Mouse (Mus musculus) thymus, adult 18-20 months (tissue): Measurements from ENCODE around the gene Olfr1221.
"Not testable (repeated sequence)": the region's sequence is repeated elsewhere in the genome, so short reads cannot be mapped to it uniquely, and the experiment has no call there.

Experiments used
- DNase-seq, 2 experiments: peaks; one replicate each; pipeline ENCODE4 v3.0.0; 2022; ENCODE audit warnings: mixed read lengths in 2 of 2

The Olfr1221 gene

GRCm38 (mm10) chr2:89117183-89117582 is at the start of gene Olfr1221:
TSS of gene Olfr1221 (minus strand) at chr2:89117283.
- no peak for DNase-seq

DNA sequence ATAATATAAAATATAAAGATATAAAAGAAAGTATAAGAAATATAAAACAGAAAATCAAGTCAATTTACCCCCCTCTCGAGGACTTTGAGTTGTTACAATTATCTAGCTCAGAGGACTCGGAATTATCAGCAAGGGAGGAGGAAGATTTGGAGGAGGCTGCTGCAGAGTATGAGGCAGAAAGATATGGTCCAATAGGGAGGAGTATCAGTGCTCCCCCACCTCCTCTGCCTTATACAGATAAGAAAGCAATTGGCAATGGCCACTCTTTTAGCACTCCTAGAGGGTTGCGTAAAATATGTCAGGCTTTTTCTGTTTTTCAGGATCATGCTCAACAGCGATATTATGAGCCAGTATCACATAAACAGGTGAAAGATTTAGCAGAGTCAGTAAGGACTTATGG is 47.6 kb upstream of the Olfr1221 start:
- not testable (repeated sequence) for DNase-seq

DNA sequence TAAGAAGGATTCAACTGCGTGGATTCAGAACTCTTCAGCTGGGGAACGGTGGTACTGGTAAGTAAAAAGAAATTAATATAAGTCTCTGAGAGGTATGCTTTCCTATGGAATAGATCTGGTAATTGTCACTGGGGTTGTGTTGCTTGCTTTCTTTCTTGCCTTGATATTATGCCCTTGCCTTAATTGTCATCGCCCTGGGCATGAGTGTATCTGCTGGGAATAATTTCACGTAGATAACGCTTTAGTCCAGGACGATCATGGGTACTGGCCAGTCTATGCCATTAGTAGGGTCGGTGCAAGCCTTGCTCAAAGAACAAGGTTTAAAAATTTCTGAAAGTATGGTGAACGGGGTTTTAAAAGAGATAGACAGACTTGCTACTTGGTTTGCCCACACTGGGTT is 46.9 kb upstream of the Olfr1221 start, which contains the start of gene Olfr1224-ps1:
Gene Olfr1224-ps1, minus strand, starts transcription at position 101 of the 400 bp plus-strand sequence.
- DNase-seq = not testable (repeated sequence)

- no peak for DNase-seq
These were observed 34.4 kb upstream of the Olfr1221 start, which contains the start of gene Olfr1223 for GRCm38 (mm10) chr2:89151460-89151859. TSS of gene Olfr1223 (minus strand) at chr2:89151560.

- DNase-seq = no peak
These were observed 15.9 kb upstream of the Olfr1221 start, which contains the start of gene Olfr1222 for GRCm38 (mm10) chr2:89132954-89133353. TSS of gene Olfr1222 (minus strand) at chr2:89133054.

GRCm38 (mm10) chr2:89106735-89107134 is 10.3 kb downstream of the Olfr1221 start, which contains the start of gene Olfr1220:
TSS of gene Olfr1220 (minus strand) at chr2:89106835.
- no peak for DNase-seq

DNA sequence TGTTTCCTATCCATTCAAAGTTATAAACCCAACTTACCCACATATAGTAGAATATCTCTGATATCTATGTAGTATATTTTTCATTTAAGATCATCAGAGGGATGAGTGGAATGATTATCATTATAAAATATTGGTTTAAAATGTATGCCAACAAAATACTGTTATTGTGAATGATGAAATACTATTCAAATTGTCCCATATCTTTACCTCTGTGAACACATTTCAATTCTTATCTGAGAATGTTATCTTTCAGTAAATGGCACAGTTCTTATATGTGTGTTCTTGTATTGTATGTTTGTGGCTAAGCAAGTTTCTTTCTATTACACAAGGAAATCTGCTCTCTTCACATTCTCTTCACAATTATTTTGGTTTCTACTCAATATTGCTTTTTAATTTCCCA is 11.4 kb downstream of the Olfr1221 start:
- no peak for DNase-seq

DNA sequence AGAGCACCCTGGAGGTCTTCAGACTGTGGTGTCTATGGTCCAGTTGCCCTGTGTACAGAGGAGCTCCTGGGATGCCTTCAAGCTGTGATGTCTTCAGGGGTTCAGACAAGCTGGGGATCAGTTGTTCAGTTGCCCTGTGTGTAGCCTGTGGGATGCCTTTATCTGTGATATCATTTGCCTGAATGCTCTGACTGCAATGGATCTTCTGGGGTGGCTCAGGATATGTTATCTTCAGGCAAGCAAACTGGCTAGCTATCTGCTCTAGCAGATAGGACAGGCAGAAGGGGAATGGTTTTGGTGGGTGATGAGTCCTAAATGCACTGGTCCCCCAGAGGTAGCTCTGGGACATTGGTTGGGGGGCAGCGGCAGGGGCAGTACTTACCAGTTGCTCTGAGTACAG is 23.2 kb downstream of the Olfr1221 start:
- no peak for DNase-seq

DNA sequence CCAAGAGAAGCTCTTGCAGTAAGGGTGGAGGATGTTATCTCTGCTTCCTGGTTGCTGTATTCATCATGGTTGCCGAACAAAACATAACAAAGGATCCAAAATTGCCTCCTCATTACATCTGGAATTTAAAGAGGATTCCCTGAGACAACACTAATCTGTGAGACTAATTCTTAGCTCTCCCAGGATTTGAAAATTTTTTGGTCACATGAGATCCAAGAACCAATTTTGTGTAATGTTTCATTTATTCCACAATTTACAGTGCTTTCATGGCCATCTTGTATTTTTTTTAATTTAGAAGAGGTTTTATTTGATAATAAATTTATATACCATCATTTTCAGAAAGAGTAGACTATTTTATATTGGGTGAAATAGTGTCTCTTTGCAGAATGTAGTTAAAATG is 33.7 kb downstream of the Olfr1221 start, which contains the start of gene Olfr1219:
Gene Olfr1219, minus strand, starts transcription at position 101 of the 400 bp plus-strand sequence.
- no peak for DNase-seq

DNA sequence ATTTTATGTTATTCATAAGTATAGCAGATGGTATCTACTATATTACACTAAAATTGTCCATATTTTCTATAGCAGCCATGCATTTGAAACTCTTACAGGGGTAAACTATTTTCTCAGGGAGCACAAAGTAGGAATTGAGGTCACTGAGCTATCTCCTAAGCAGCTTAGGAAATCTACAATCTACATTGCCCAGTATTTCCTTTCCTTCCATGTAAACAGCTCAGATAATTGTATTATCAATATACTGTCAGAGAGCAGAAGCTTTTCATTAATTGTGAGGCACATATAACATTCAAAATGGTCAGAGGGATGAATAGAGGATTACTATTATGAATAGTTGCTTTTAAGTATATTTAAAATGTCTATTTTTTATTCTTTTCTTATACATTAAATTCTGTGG is 35.6 kb downstream of the Olfr1221 start:
- no peak for DNase-seq

DNA sequence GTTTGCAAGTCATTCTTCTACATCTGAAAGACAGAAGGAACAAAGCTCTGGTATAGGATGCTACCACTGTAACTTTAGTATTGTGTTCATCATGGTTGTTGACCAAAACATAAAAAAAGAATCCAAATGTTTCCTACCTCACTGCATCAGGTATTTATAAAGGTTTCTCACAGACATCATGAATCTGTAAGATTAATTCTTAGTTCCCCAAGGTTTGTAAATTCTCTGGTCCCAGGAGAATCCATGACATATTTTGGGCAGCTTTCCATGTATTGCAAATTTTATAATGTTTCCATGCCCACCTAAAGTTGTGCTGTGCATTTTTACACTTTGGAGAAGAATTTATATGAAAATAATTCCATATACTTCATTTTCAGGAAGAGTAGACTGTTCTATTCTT is 56.0 kb downstream of the Olfr1221 start, which contains the start of gene Olfr1218:
Gene Olfr1218, minus strand, starts transcription at position 101 of the 400 bp plus-strand sequence.
- no peak for DNase-seq
